Mouse (Mus musculus) neural tube, embryonic 12.5 days (tissue): Measurements from ENCODE around the gene Tmem138. TPM values are rescaled to one million over a fixed set of nuclear protein-coding genes. Genes with fewer than 3 reads are reported as not detected.

Experiments used
- ATAC-seq: fragments of 200-750 bp; cut with Nextera tagmentation; 2 replicates; pipeline ENCODE4 v1.8.0; 2017; ENCODE audit warnings: low read depth, mild to moderate bottlenecking, moderate TSS enrichment, moderate library complexity; ENCODE audit not compliant: low FRiP score
- H3K27ac ChIP-seq: fragments of 300-500 bp; sonication (generic); 2 replicates; pipeline ENCODE4 v1.5.1; 2016
- H3K27me3 ChIP-seq: fragments of 300-500 bp; sonication (generic); replicated peaks from 2 replicates; pipeline ENCODE4 v1.6.1; 2016; ENCODE audit warnings: mild to moderate bottlenecking
- H3K36me3 ChIP-seq: fragments of 300-500 bp; sonication (generic); 2 replicates; pipeline ENCODE4 v1.6.1; 2016; ENCODE audit warnings: mild to moderate bottlenecking
- H3K4me1 ChIP-seq: fragments of 300-500 bp; sonication (generic); 2 replicates; pipeline ENCODE4 v1.6.1; 2016
- H3K4me2 ChIP-seq: fragments of 300-500 bp; sonication (generic); replicated peaks from 2 replicates; pipeline ENCODE4 v1.6.1; 2016; ENCODE audit warnings: mild to moderate bottlenecking
- H3K4me3 ChIP-seq: fragments of 300-500 bp; sonication (generic); 2 replicates; pipeline ENCODE4 v1.5.1; 2016
- H3K9ac ChIP-seq: fragments of 300-500 bp; sonication (generic); 2 replicates; pipeline ENCODE4 v1.6.1; 2016; ENCODE audit warnings: mild to moderate bottlenecking
- H3K9me3 ChIP-seq: fragments of 300-500 bp; sonication (generic); 2 replicates; pipeline ENCODE4 v1.6.1; 2016; ENCODE audit warnings: mild to moderate bottlenecking
- WGBS: fragments of 180-500 bp; shearing (Covaris S2); methylation state at CpG from one replicate; pipeline ENCODE4 v1.1.7; 2016; 5-methylcytosine and 5-hydroxymethylcytosine counted together
- polyA plus RNA-seq: library from polyadenylated mRNA; unstranded; fragments of >200 nt; fragmentation: Nextera tagmentation; extraction: Ambion mirVana; gene quantifications from 2 replicates; pipeline ENCODE4 v1.2.1, GENCODE M21; 2016

Tmem138 gene
- polyA plus RNA-seq, 1 experiment from 2014 or later = 41.6 TPM

DNA sequence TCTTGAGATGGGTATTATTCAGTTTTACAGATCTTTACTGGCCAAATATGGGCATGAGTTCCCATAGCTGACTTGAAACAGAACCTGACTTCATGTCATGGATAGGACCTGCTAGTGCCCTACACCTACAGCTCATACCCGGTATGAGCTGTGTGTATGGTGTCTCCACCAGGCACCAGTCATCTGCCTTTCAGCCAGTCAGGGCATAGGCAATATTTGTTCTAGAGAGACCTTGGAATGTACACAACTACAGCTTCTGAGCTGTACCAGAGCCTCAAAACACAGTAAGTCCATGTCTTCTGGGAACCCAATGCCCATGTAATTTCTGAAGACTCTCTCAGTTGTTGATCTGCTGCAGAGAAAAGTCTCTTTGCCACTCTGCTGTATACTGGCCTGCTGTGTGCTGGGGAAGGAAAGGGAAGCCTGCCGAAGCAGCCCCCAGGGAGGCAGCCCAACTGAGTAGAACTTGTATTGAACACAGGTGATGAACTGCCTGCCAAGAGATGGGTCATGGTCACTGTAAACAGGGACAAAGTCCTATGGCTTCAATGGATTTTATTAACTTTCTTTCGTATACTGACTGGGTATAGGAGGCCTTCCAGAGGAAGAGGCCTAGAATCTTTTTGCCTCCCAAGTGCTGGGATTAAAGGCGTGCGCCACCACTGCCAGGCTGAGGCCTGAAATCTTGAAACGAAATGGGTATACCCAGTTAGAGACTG is 14.7 kb upstream of the Tmem138 start:
- WGBS = 93% methylated on average over 6 of the region's 6 CpGs
- H3K27ac ChIP-seq = no peak overlapping the region
- no peaks in the 10 kb centered on the region for H3K4me1 ChIP-seq
- H3K36me3 ChIP-seq = peaks cover 47% of the 10 kb centered on the region
- no peak overlapping the region for H3K9ac ChIP-seq
- no peak for ATAC-seq
- no peaks in the 10 kb centered on the region for H3K9me3 ChIP-seq
- no peak overlapping the region for H3K4me3 ChIP-seq
- no peak overlapping the region for H3K4me2 ChIP-seq
- H3K27me3 ChIP-seq = no peaks in the 10 kb centered on the region

DNA sequence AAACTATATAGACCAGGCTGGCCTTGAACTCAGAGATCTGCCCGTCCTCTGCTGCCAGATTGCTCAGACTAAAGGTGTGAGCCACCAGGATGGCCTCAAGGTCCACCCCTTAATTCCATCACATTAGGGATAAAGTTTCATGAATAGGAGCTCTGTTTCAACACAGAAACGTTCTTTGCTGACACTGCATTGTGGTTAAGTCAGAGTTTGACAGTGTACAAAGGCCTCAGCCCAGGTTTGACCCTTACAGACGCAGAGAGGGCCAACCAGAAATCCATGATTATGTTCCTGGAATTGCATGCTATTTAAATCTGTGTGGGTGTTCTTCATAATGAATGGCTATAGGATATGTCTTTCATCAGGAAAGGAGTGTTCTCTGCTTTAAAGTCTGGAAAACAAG is 13.1 kb upstream of the Tmem138 start:
- no peak overlapping the region for H3K27ac ChIP-seq
- peaks cover 43% of the 10 kb centered on the region for H3K36me3 ChIP-seq
- ATAC-seq = no peak
- H3K4me3 ChIP-seq = no peak overlapping the region
- no peak overlapping the region for H3K9ac ChIP-seq
- H3K27me3 ChIP-seq = no peaks in the 10 kb centered on the region
- no peaks in the 10 kb centered on the region for H3K9me3 ChIP-seq
- H3K4me2 ChIP-seq = no peak overlapping the region
- WGBS = 67% methylated on average over 3 of the region's 3 CpGs
- no peaks in the 10 kb centered on the region for H3K4me1 ChIP-seq

DNA sequence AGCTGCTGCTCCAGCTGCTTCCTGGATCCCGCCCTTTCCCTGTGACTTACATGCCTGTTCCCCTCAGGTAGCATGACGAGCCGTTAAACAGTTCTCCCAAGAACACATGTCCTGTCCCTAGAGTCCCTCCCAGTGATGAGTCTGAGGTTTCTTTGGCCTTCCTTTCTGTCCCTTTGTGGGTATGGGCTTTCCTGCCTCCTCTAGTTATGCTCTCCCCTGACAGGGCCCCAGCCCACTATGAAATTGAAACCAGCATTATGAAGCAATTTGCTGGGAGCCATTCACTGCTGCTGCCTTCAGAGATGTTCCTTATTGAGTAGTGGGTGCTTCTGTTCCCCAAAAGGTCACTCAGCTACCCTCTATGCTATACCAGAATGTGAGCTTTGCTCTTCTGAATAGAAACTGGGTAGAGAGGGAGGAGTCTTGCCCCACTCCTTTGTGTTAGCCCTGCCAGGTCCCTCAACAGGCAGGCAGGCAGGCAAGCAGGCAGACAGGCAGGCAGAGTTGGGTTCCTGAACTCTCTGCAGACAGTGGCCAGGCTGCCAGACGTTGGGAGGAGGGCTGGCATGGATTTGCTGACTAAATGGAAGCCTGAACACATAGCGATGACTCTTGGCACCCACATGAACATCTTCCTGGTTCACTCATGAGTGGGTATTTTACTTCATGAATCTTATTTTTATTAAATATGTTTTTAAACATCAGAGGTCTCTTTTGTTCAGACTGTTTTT is 12.1 kb upstream of the Tmem138 start:
- Histone ChIP-seq H3K4me2 (no peak overlapping the region), H3K9me3 (no peaks in the 10 kb centered on the region), H3K4me1 (no peaks in the 10 kb centered on the region), H3K9ac (no peak overlapping the region), H3K27me3 (no peaks in the 10 kb centered on the region), H3K36me3 (peaks cover 33% of the 10 kb centered on the region), H3K27ac (no peak overlapping the region), H3K4me3 (no peak overlapping the region)
- 72% methylated on average over 5 of the region's 5 CpGs for WGBS
- ATAC-seq = no peak

DNA sequence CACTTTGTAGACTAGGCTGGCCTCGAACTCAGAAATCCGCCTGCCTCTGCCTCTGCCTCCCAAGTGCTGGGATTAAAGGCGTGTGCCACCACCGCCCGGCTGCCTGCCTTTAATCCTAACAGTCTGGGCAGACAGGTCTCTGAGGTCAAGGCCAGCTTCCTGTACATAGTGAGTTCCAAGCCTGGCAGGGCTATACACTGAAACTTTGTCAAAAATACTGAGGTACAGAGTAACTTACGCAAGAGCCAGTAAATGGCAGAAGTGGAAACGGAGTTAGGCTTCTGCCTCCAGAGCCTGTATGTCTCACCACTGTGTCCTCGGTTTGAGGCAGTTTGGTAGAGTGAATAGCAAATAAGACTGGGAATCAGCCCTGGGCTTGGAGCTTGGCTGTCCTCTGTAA is 10.1 kb upstream of the Tmem138 start:
- Histone ChIP-seq H3K4me1 (no peaks in the 10 kb centered on the region), H3K27me3 (no peaks in the 10 kb centered on the region), H3K4me3 (no peak overlapping the region), H3K4me2 (no peak overlapping the region), H3K9ac (no peak overlapping the region), H3K36me3 (peaks cover 20% of the 10 kb centered on the region; the same call in 1 of the 2 replicates), H3K27ac (no peak overlapping the region), H3K9me3 (no peaks in the 10 kb centered on the region)
- no peak for ATAC-seq
- WGBS = 91% methylated on average over 8 of the region's 8 CpGs

DNA sequence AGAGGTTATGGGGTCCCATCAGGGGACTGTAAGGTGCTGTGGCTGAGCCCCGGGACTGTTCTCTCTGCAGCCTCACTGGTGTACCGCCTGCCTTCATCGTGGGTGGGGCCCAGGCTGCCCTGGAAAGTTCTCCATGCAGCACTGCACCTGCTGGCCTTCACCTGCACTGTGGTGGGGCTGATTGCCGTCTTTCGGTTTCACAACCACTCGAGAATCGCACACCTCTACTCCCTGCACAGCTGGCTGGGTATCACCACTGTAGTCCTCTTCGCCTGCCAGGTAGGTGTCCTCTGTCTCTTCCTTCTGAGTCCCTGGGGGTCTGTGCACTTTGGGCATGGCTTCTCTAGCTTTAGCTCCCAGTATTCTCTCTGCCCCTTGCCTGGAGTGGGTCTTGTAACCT is 8.0 kb upstream of the Tmem138 start:
- ATAC-seq = no peak
- H3K36me3 ChIP-seq = peaks cover 16% of the 10 kb centered on the region; the same call in 1 of the 2 replicates
- H3K4me1 ChIP-seq = no peaks in the 10 kb centered on the region
- H3K27ac ChIP-seq = no peak overlapping the region
- H3K9ac ChIP-seq = no peak overlapping the region
- no peaks in the 10 kb centered on the region for H3K27me3 ChIP-seq
- no peak overlapping the region for H3K4me3 ChIP-seq
- no peaks in the 10 kb centered on the region for H3K9me3 ChIP-seq
- H3K4me2 ChIP-seq = no peak overlapping the region
- WGBS = 91% methylated on average over 8 of the region's 8 CpGs

DNA sequence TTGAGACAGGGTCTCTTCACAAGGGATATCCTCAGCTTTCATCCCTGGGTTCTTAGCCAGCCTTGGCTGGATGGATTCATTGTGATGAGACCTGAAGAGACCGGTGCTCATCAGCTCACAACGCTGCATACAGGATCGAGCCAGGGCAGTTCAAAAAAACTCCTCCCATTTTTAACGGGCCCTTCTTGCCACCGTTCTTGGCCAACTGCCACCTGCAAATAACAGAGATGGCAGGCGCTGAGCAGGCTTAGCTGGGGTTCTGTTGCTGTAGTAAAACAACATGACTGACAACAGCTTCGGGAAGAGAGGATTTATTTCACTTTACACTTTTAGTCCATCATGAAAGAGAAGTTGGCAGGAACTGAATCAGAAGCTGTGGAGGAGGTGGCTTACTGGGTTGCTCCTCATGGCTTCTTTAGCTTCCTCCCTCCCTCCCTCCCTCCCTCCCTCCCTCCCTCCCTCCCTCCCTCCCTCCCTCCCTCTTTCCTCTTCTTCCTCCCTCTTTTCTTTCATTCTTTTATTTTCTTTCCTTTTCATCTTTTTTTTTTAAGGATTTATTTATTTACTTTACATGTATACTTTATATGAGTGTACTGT is 6.5 kb upstream of the Tmem138 start:
- Histone ChIP-seq H3K4me2 (no peak overlapping the region), H3K9ac (no peak overlapping the region), H3K27ac (no peak overlapping the region), H3K9me3 (no peaks in the 10 kb centered on the region), H3K36me3 (0 out of 2 replicates have a peak, but pooled peaks cover 9% of the 10 kb centered on the region), H3K4me3 (no peak overlapping the region), H3K27me3 (no peaks in the 10 kb centered on the region), H3K4me1 (no peaks in the 10 kb centered on the region)
- WGBS = 78% methylated on average over 7 of the region's 7 CpGs
- ATAC-seq = no peak

DNA sequence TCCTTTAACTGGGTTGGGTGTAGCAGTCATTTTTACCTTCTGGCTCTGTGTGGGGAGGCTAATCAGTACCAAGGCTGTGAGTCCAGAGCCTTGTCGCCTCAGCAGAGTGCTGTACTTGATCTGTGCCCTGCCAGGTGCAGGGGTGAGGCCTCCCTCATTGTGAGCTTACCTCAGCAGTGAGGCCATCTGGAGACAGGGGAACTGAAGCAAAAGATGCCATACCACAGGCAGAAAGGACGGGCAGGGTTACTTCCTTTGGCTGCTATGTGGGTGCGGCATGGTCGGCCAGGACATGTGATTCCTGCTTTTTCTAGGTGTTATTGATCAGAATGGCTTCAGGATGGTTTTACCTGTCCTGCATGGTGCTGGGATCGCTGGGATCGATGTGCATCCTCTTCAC is 4.8 kb upstream of the Tmem138 start:
- no peak overlapping the region for H3K4me3 ChIP-seq
- H3K9ac ChIP-seq = no peak overlapping the region
- H3K36me3 ChIP-seq = 0 out of 2 replicates have a peak, but pooled peaks cover 6% of the 10 kb centered on the region
- no peak overlapping the region for H3K27ac ChIP-seq
- WGBS = 86% methylated on average over 6 of the region's 6 CpGs
- peaks cover 6% of the 10 kb centered on the region; the same call in 1 of the 2 replicates for H3K4me1 ChIP-seq
- ATAC-seq = no peak
- no peak overlapping the region for H3K4me2 ChIP-seq
- H3K9me3 ChIP-seq = no peaks in the 10 kb centered on the region
- no peaks in the 10 kb centered on the region for H3K27me3 ChIP-seq

DNA sequence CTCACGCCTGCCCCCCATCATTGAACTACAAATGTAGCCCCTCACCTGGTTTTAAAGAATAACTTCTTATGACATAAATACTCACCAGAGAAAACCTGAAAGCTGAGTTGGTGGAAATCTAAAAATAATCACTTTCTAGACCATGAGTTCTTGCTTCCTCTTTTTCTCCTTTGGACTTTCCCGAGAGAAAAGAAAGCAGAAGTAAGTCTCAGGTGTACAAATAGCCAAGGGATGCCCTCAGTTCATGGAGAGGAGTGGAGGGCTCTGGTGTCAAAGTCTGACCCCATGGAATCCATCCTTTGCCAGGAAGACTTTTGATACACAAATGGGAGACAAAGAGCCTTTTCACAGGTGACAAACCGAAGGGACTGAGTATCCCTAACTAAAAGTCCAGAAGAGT is 3.6 kb upstream of the Tmem138 start:
- 80% methylated on average over 3 of the region's 3 CpGs for WGBS
- Histone ChIP-seq H3K27ac (no peak overlapping the region), H3K4me3 (no peak overlapping the region), H3K4me2 (no peak overlapping the region), H3K27me3 (no peaks in the 10 kb centered on the region), H3K9me3 (no peaks in the 10 kb centered on the region), H3K36me3 (0 out of 2 replicates have a peak, but pooled peaks cover 6% of the 10 kb centered on the region), H3K9ac (no peak overlapping the region), H3K4me1 (peaks cover 11% of the 10 kb centered on the region)
- no peak for ATAC-seq

DNA sequence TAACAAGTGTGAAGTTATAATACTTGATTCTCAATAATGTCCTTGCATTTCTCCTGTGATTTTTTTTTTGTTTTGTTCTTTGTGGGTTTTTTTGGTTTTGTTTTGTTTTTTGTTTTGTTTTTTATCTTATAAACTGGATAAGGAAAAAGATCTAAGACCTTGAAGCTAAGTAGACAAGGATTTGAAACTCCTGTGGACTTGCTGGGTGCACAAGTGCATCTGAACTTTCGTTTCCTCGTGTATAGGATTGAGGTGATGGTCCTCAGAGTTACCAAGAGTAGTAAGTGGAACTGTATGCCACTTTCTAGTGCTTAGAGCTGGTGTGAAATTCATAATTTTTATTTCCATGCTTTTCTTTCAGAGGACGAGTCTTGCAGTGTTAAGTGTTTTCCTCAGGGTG is 2.9 kb upstream of the Tmem138 start:
- Histone ChIP-seq H3K4me3 (no peak overlapping the region), H3K27ac (no peak overlapping the region), H3K36me3 (peaks cover 7% of the 10 kb centered on the region), H3K9me3 (no peaks in the 10 kb centered on the region), H3K4me1 (peaks cover 11% of the 10 kb centered on the region), H3K4me2 (no peak overlapping the region), H3K27me3 (no peaks in the 10 kb centered on the region), H3K9ac (no peak overlapping the region)
- WGBS = 84% methylated on average over 3 of the region's 3 CpGs
- no peak for ATAC-seq

DNA sequence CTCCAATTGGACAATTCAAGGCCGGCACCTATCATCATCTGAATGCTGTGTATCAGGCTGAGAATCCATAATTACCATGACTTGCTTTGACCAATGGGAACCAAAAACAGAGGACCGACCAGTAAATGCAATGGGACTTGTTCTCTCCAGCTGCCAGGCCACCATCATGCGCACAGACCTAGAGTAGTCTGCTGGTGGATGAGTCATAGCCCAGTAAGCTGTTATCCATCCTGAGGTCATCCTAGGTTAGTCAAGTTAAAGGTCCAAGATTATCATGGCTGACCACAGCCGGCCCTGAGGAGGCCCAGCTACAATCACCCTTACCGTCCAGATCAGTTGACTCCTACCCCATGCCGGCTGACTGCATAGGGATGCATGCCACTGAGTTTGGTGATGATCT is 7.5 kb downstream of the Tmem138 start:
- ATAC-seq = no peak
- H3K9ac ChIP-seq = no peak overlapping the region
- H3K27ac ChIP-seq = no peak overlapping the region
- no peak overlapping the region for H3K4me2 ChIP-seq
- H3K4me1 ChIP-seq = no peaks in the 10 kb centered on the region
- H3K4me3 ChIP-seq = no peak overlapping the region
- H3K9me3 ChIP-seq = no peaks in the 10 kb centered on the region
- 96% methylated on average over 6 of the region's 6 CpGs for WGBS
- H3K36me3 ChIP-seq = peaks cover 52% of the 10 kb centered on the region
- H3K27me3 ChIP-seq = no peaks in the 10 kb centered on the region

DNA sequence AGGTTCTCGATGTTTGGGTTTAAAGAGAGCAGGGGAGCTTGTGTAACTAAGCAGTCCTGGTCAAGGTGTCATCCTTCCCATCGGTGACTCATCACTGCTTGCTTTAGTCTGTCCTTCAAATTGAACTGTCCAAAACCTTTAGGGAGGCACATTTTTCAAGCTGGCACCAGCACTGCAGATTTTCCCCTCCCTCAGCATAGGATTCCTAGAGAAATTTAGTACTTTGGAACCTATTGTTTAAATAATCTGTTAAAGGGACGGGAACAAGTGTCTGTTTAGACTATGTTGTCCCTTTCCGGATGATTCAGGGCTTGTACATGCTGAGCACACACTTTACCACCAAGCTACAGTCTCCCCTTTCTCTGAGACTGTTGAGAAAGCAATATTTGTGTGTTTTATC is 11.9 kb downstream of the Tmem138 start:
- no peak for ATAC-seq
- 80% methylated on average over 4 of the region's 4 CpGs for WGBS

DNA sequence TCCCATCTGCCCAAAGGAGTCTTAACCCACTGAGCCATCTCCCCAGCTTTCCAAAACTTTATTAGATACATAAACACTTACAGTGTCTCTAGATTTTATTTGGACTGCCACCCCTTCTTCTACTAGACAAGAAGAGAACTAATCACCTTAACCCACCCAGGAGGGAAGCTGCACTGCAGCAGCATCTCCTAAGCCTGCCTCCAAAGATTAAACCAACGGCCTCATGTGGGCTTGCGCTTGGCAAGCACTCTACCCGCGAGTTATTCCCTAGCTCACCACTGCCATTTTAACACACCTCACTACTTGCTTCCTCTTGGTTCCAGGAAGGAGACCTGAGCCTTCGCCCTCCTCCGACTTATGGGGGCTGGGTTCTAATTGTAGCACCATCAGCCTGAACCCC is 12.9 kb downstream of the Tmem138 start:
- Histone ChIP-seq H3K36me3 (peaks cover 6% of the 10 kb centered on the region; the same call in 1 of the 2 replicates), H3K9me3 (no peaks in the 10 kb centered on the region), H3K4me1 (no peaks in the 10 kb centered on the region), H3K27ac (no peak overlapping the region), H3K9ac (no peak overlapping the region), H3K27me3 (no peaks in the 10 kb centered on the region), H3K4me3 (no peak overlapping the region), H3K4me2 (no peak overlapping the region)
- 78% methylated on average over 6 of the region's 6 CpGs for WGBS
- no peak for ATAC-seq

More for the DNA sequence above, 11.9 kb downstream of the Tmem138 start:
- no peak overlapping the region for H3K27ac ChIP-seq
- H3K4me3 ChIP-seq = no peak overlapping the region
- H3K9me3 ChIP-seq = no peaks in the 10 kb centered on the region
- no peaks in the 10 kb centered on the region for H3K27me3 ChIP-seq
- H3K9ac ChIP-seq = no peak overlapping the region
- no peaks in the 10 kb centered on the region for H3K4me1 ChIP-seq
- H3K36me3 ChIP-seq = peaks cover 15% of the 10 kb centered on the region; the same call in 1 of the 2 replicates
- no peak overlapping the region for H3K4me2 ChIP-seq
